Mouse (Mus musculus) large intestine, adult 2 months (tissue): ENCODE data around the gene Zfp949. TPM values are rescaled to one million over a fixed set of nuclear protein-coding genes. Genes with fewer than 3 reads are reported as not detected.
"Not testable (repeated sequence)": the region's sequence is repeated elsewhere in the genome, so short reads cannot be mapped to it uniquely, and the experiment has no call there.

Source experiments
- DNase-seq: peaks from one replicate; pipeline ENCODE4 v3.0.0-alpha.2; 2012; ENCODE audit warnings: low read depth, low spot score
- WGBS: fragments of 180-500 bp; shearing (Covaris S2); methylation state at CpG from one replicate; pipeline ENCODE4 v1.1.7; 2018; 5-methylcytosine and 5-hydroxymethylcytosine counted together
- polyA plus RNA-seq: library from polyadenylated mRNA; depleted of rRNA; stranded (reverse); fragments of >200 nt; gene quantifications from 2 replicates; pipeline ENCODE4 v1.2.3, GENCODE M21; 2012; rRNA removed

Zfp949 gene
- polyA plus RNA-seq, 1 experiment, result 2.8 TPM

- 89% methylated on average over 5 of the region's 5 CpGs for WGBS
- DNase-seq, result no peak
These were observed 13.7 kb upstream of the Zfp949 start for GRCm38 (mm10) chr9:88534093-88534492.

- DNase-seq, result no peak
- WGBS, result 76% methylated on average over 5 of the region's 5 CpGs
These were observed 8.1 kb upstream of the Zfp949 start for GRCm38 (mm10) chr9:88539546-88540224.

- 19% methylated on average over 2 of the region's 2 CpGs for WGBS
- DNase-seq, result no peak
These were observed 5.0 kb upstream of the Zfp949 start for GRCm38 (mm10) chr9:88542816-88543215.

- DNase-seq, result no peak
- WGBS, result 40% methylated on average over 3 of the region's 3 CpGs
These were observed 2.3 kb upstream of the Zfp949 start for GRCm38 (mm10) chr9:88545534-88545933.

GRCm38 (mm10) chr9:88546166-88546565 is 1.7 kb upstream of the Zfp949 start:
- WGBS, result 1% methylated on average over 2 of the region's 2 CpGs
- DNase-seq, result peak; percentile 44

- WGBS, result 57% methylated on average over 8 of the region's 8 CpGs
- DNase-seq, result no peak
These were observed 1.2 kb upstream of the Zfp949 start for GRCm38 (mm10) chr9:88546657-88547056.

- peak; percentile 33 for DNase-seq
- 12% methylated on average over 7 of the region's 7 CpGs for WGBS
These were observed 550 bp upstream of the Zfp949 start for GRCm38 (mm10) chr9:88547270-88547669.

- no peak for DNase-seq
- 2% methylated on average over 8 of the region's 8 CpGs for WGBS
These were observed 760 bp downstream of the Zfp949 start for GRCm38 (mm10) chr9:88548614-88548945.

GRCm38 (mm10) chr9:88553071-88553470 is 5.3 kb downstream of the Zfp949 start:
- no peak for DNase-seq
- WGBS, result 97% methylated on average over 14 of the region's 14 CpGs

- 92% methylated on average over 4 of the region's 4 CpGs for WGBS
- no peak for DNase-seq
These were observed 10.3 kb downstream of the Zfp949 start for GRCm38 (mm10) chr9:88558146-88558545.

- not testable (repeated sequence) for DNase-seq
- 95% methylated on average over 2 of the region's 2 CpGs for WGBS
These were observed 13.7 kb downstream of the Zfp949 start for GRCm38 (mm10) chr9:88561476-88561875.

- 98% methylated on average over 3 of the region's 3 CpGs for WGBS
- DNase-seq, result not testable (repeated sequence)
These were observed 22.7 kb downstream of the Zfp949 start for GRCm38 (mm10) chr9:88570471-88570870.

- 76% methylated on average over 2 of the region's 2 CpGs for WGBS
These were observed 32.8 kb downstream of the Zfp949 start, which contains the start of gene Trim43a for GRCm38 (mm10) chr9:88580591-88580990. Trim43a (plus strand) TSS chr9:88580891.

GRCm38 (mm10) chr9:88593708-88594107 is 45.9 kb downstream of the Zfp949 start:
- DNase-seq, result not testable (repeated sequence)
- 77% methylated on average over 6 of the region's 6 CpGs for WGBS

More at GRCm38 (mm10) chr9:88580591-88580990, 32.8 kb downstream of the Zfp949 start, which contains the start of gene Trim43a:
- not testable (repeated sequence) for DNase-seq

GRCm38 (mm10) chr9:88599206-88600162 is 51.7 kb downstream of the Zfp949 start:
- DNase-seq, result peak; percentile 54
- WGBS, result 1% methylated on average over 48 of the region's 50 CpGs

Other genes with a start within 250 kb of the Zfp949 start
- gene Nt5e, start 220.8 kb upstream of the Zfp949 start, polyA plus RNA-seq, result 5.4 and 19.0 TPM in 2 replicates
- 7.9 and 12.4 TPM in 2 replicates for gene Snx14, start 109.1 kb upstream of the Zfp949 start, polyA plus RNA-seq
- 0.32 TPM in 1 of 2 replicates, not detected in the other for gene Gm20537, start 91.4 kb upstream of the Zfp949 start, polyA plus RNA-seq
- gene Syncrip, start 65.4 kb upstream of the Zfp949 start, polyA plus RNA-seq, result 3.7 and 4.1 TPM in 2 replicates
- not detected in 2 replicates for gene Trim43a, start 32.9 kb downstream of the Zfp949 start, polyA plus RNA-seq
- 14.0 and 15.6 TPM in 2 replicates for gene Mthfsl, start 172.3 kb downstream of the Zfp949 start, polyA plus RNA-seq
- 4.2 TPM in 2 replicates for gene Bcl2a1d, start 183.9 kb downstream of the Zfp949 start, polyA plus RNA-seq